Mouse (Mus musculus) G1E (cell line): Measurements from ENCODE around the gene Arap2. TPM values are rescaled to one million over a fixed set of nuclear protein-coding genes. Genes with fewer than 3 reads are reported as not detected.

Experiments
- ATAC-seq: 2 replicates; pipeline ENCODE4 v1.8.0; 2016; ENCODE audit warnings: mild to moderate bottlenecking; ENCODE audit not compliant: insufficient number of reproducible peaks, poor library complexity, low FRiP score, severe bottlenecking; ENCODE audit errors: extremely low read depth
- DNase-seq: peaks from one replicate; pipeline ENCODE4 v3.0.0; 2012; ENCODE audit warnings: low spot score
- H3K27me3 ChIP-seq: 2 replicates; pipeline ENCODE4 v1.6.1; 2012; ENCODE audit warnings: mild to moderate bottlenecking, low read length, inconsistent platforms; ENCODE audit not compliant: insufficient read depth
- H3K36me3 ChIP-seq: replicated peaks from 2 replicates; pipeline ENCODE3; 2012; ENCODE audit warnings: mild to moderate bottlenecking, inconsistent platforms
- H3K4me1 ChIP-seq: 2 replicates; pipeline ENCODE4 v1.6.1; 2012; ENCODE audit warnings: low read depth, low read length, inconsistent platforms, mixed read lengths; ENCODE audit not compliant: insufficient read depth
- H3K4me3 ChIP-seq: 2 replicates; pipeline ENCODE4 v1.5.1; 2012; ENCODE audit warnings: low read depth, mild to moderate bottlenecking, inconsistent platforms, low read length, moderate library complexity, mixed read lengths
- H3K9me3 ChIP-seq: replicated peaks from 2 replicates; pipeline ENCODE4 v1.6.1; 2012; ENCODE audit warnings: inconsistent platforms
- CTCF ChIP-seq: IDR thresholded peaks from 2 replicates; pipeline ENCODE4 v1.5.1; 2012; ENCODE audit warnings: low read depth, low read length, inconsistent platforms, mixed read lengths
- GATA1 ChIP-seq: IDR thresholded peaks from 2 replicates; pipeline ENCODE4 v1.6.1; 2012; ENCODE audit warnings: borderline replicate concordance, low read length, inconsistent platforms, mixed read lengths
- GATA2 ChIP-seq: IDR thresholded peaks from 2 replicates; pipeline ENCODE4 v1.6.1; 2012; ENCODE audit warnings: low read depth, low read length, inconsistent platforms, borderline replicate concordance
- POLR2AphosphoS5 ChIP-seq: IDR thresholded peaks from 2 replicates; pipeline ENCODE4 v1.6.1; 2012; ENCODE audit warnings: low read depth, low read length, inconsistent platforms; ENCODE audit not compliant: insufficient replicate concordance
- TAL1 ChIP-seq: conservative IDR thresholded peaks from 2 replicates; pipeline ENCODE4 v1.6.1; 2012; ENCODE audit warnings: low read depth, low read length, inconsistent platforms, mixed read lengths
- polyA plus RNA-seq: library from polyadenylated mRNA; stranded (reverse); fragments of >175 nt; gene quantifications from 2 replicates; pipeline ENCODE4 v1.2.3, GENCODE M21; 2012
- total RNA-seq, 2 experiments: library from RNA; stranded (forward) in 1 of 2; stranded (reverse) in 1 of 2; fragments of 200-1000 nt in 1 of 2; fragments of >200 nt in 1 of 2; fragmentation: Nextera tagmentation in 1 of 2; gene quantifications; 2 replicates each; pipeline ENCODE4 v1.2.3; 2014 to 2017

Arap2 gene
- total and polyA plus RNA-seq, 3 experiments, result 1.0 TPM; not detected in 2

- no peaks in the 10 kb centered on the region for H3K27me3 ChIP-seq
- no peaks in the 10 kb centered on the region for H3K4me1 ChIP-seq
- ATAC-seq (no peak), DNase-seq (no peak)
- H3K9me3 ChIP-seq, result peaks cover 3% of the 10 kb centered on the region
- no peak overlapping the region for H3K4me3 ChIP-seq
- TF ChIP-seq GATA2 (no peak), TAL1 (no peak), GATA1 (no peak), CTCF (no peak), POLR2AphosphoS5 (no peak)
- H3K36me3 ChIP-seq, result no peaks in the 10 kb centered on the region
Observed at GRCm38 (mm10) chr5:62677390-62677789, 88.6 kb downstream of the Arap2 start.

- no peak for DNase-seq
- no peaks in the 10 kb centered on the region for H3K27me3 ChIP-seq
- TF ChIP-seq CTCF, result no peak
- no peak for TF ChIP-seq GATA1
- no peak for TF ChIP-seq TAL1
- no peak for TF ChIP-seq POLR2AphosphoS5
- TF ChIP-seq GATA2, result no peak
- no peaks in the 10 kb centered on the region for H3K4me1 ChIP-seq
- H3K36me3 ChIP-seq, result no peaks in the 10 kb centered on the region
- peaks cover 6% of the 10 kb centered on the region for H3K9me3 ChIP-seq
- no peak for ATAC-seq
- H3K4me3 ChIP-seq, result no peak overlapping the region
Observed at GRCm38 (mm10) chr5:62672736-62673436, 93.1 kb downstream of the Arap2 start.

- H3K4me3 ChIP-seq, result no peak overlapping the region
- no peaks in the 10 kb centered on the region for H3K9me3 ChIP-seq
- H3K36me3 ChIP-seq, result no peaks in the 10 kb centered on the region
- DNase-seq (no peak), ATAC-seq (no peak)
- TF ChIP-seq GATA2, result no peak
- no peak for TF ChIP-seq POLR2AphosphoS5
- no peak for TF ChIP-seq CTCF
- TF ChIP-seq GATA1, result no peak
- no peak for TF ChIP-seq TAL1
- no peaks in the 10 kb centered on the region for H3K27me3 ChIP-seq
- no peaks in the 10 kb centered on the region for H3K4me1 ChIP-seq
Observed at GRCm38 (mm10) chr5:62665329-62665728, 100.6 kb downstream of the Arap2 start.

GRCm38 (mm10) chr5:62664847-62665246 lies 101.1 kb downstream of the Arap2 start:
- H3K9me3 ChIP-seq, result no peaks in the 10 kb centered on the region
- no peaks in the 10 kb centered on the region for H3K27me3 ChIP-seq
- TF ChIP-seq GATA1 (no peak), GATA2 (no peak), POLR2AphosphoS5 (no peak), TAL1 (no peak), CTCF (no peak)
- H3K4me1 ChIP-seq, result no peaks in the 10 kb centered on the region
- no peak for DNase-seq
- no peak overlapping the region for H3K4me3 ChIP-seq
- H3K36me3 ChIP-seq, result no peaks in the 10 kb centered on the region
- ATAC-seq, result no peak

GRCm38 (mm10) chr5:62663206-62663605 lies 102.8 kb downstream of the Arap2 start:
- ATAC-seq (no peak), DNase-seq (no peak)
- Histone ChIP-seq H3K9me3 (no peaks in the 10 kb centered on the region), H3K4me3 (no peak overlapping the region), H3K36me3 (no peaks in the 10 kb centered on the region), H3K4me1 (no peaks in the 10 kb centered on the region), H3K27me3 (no peaks in the 10 kb centered on the region)
- TF ChIP-seq POLR2AphosphoS5, result no peak

- Histone ChIP-seq H3K27me3 (no peaks in the 10 kb centered on the region), H3K36me3 (no peaks in the 10 kb centered on the region), H3K4me3 (no peak overlapping the region), H3K9me3 (no peaks in the 10 kb centered on the region), H3K4me1 (no peaks in the 10 kb centered on the region)
- TF ChIP-seq GATA2, result no peak
- no peak for TF ChIP-seq POLR2AphosphoS5
- no peak for TF ChIP-seq GATA1
- no peak for TF ChIP-seq TAL1
- no peak for TF ChIP-seq CTCF
- DNase-seq, result no peak
- no peak for ATAC-seq
Observed at GRCm38 (mm10) chr5:62653924-62654323, 112.0 kb downstream of the Arap2 start.
